Mouse (Mus musculus) CH12.LX (cell line): Measurements from ENCODE around the gene 6430531B16Rik. TPM values are rescaled to one million over a fixed set of nuclear protein-coding genes. Genes with fewer than 3 reads are reported as not detected.

Experiments used
- DNase-seq: peaks from one replicate; pipeline ENCODE4 v3.0.0-alpha.2; 2013; ENCODE audit errors: extremely low read depth
- H3K27ac ChIP-seq: 2 replicates; pipeline ENCODE4 v1.5.1; 2012; ENCODE audit warnings: low read depth, mild to moderate bottlenecking, control low read depth, moderate library complexity; ENCODE audit not compliant: insufficient read depth
- H3K27me3 ChIP-seq: replicated peaks from 2 replicates; pipeline ENCODE3; 2012; ENCODE audit warnings: inconsistent platforms
- H3K36me3 ChIP-seq, 2 experiments: replicated peaks in 1 of 2; 2 replicates each; pipeline versions ENCODE3 to v1.6.1; 2012; ENCODE audit warnings: inconsistent platforms in 1 of 2, low read length in 1 of 2, mild to moderate bottlenecking in 1 of 2, mixed read lengths in 1 of 2, moderate library complexity in 1 of 2; ENCODE audit not compliant: control insufficient read depth in 1 of 2, insufficient read depth in 1 of 2
- H3K4me1 ChIP-seq, 2 experiments: 2 replicates each; pipeline ENCODE4 v1.6.1; 2012; ENCODE audit warnings: inconsistent platforms in 1 of 2, moderate library complexity in 1 of 2; ENCODE audit not compliant: insufficient read depth in 2 of 2, control insufficient read depth in 1 of 2
- H3K4me2 ChIP-seq: 2 replicates; pipeline ENCODE4 v1.6.1; 2012; ENCODE audit warnings: low read depth, mild to moderate bottlenecking, control low read depth; ENCODE audit not compliant: poor library complexity, insufficient read depth, severe bottlenecking
- H3K4me3 ChIP-seq, 3 experiments: fragments of 150-350 bp in 1 of 3; sonication (generic) in 1 of 3; replicated peaks in 1 of 3; 2 replicates each; pipeline versions ENCODE3 to v1.5.1; 2011 to 2012; ENCODE audit warnings: low read depth in 2 of 3, low read length in 2 of 3, mild to moderate bottlenecking in 2 of 3, moderate library complexity in 2 of 3, control low read depth in 1 of 3, improper control_type of control experiment in 1 of 3, inconsistent platforms in 1 of 3, mixed read lengths in 1 of 3; ENCODE audit not compliant: poor library complexity in 1 of 3
- H3K79me2 ChIP-seq: replicated peaks from 2 replicates; pipeline ENCODE4 v1.6.1; 2012; ENCODE audit warnings: mild to moderate bottlenecking, moderate library complexity; ENCODE audit not compliant: control insufficient read depth, poor library complexity, insufficient read depth, severe bottlenecking; ENCODE audit errors: extremely low read depth
- H3K9ac ChIP-seq: 2 replicates; pipeline ENCODE4 v1.6.1; 2012; ENCODE audit warnings: low read depth, mild to moderate bottlenecking, control low read depth, moderate library complexity; ENCODE audit not compliant: insufficient read depth
- H3K9me3 ChIP-seq: replicated peaks from 2 replicates; pipeline ENCODE3; 2012; ENCODE audit warnings: low read length, inconsistent platforms, mixed read lengths
- BHLHE40 ChIP-seq: IDR thresholded peaks from 2 replicates; pipeline ENCODE4 v1.6.1; 2011; ENCODE audit warnings: mild to moderate bottlenecking, low read depth, low read length, improper control_type of control experiment
- CHD1 ChIP-seq: IDR thresholded peaks from 2 replicates; pipeline ENCODE4 v1.6.1; 2012; ENCODE audit warnings: low read depth, low read length, improper control_type of control experiment, inconsistent platforms
- CHD2 ChIP-seq: IDR thresholded peaks from 2 replicates; pipeline ENCODE4 v1.6.1; 2011; ENCODE audit warnings: low read length, improper control_type of control experiment
- CTCF ChIP-seq, 2 experiments: IDR thresholded peaks in 1 of 2; conservative IDR thresholded peaks in 1 of 2; 2 replicates each; pipeline ENCODE4 v1.5.1; 2011 to 2012; ENCODE audit warnings: low read depth in 2 of 2, low read length in 2 of 2, improper control_type of control experiment in 1 of 2, inconsistent platforms in 1 of 2, mild to moderate bottlenecking in 1 of 2, moderate library complexity in 1 of 2
- E2F4 ChIP-seq: IDR thresholded peaks from 2 replicates; pipeline ENCODE4 v1.6.1; 2011; ENCODE audit warnings: low read depth, low read length, improper control_type of control experiment; ENCODE audit not compliant: insufficient replicate concordance
- ELF1 ChIP-seq: IDR thresholded peaks from 2 replicates; pipeline ENCODE4 v1.6.1; 2014; ENCODE audit warnings: low read depth, mild to moderate bottlenecking, inconsistent platforms, low read length, improper control_type of control experiment
- EP300 ChIP-seq: IDR thresholded peaks from 2 replicates; pipeline ENCODE4 v1.6.1; 2011; ENCODE audit warnings: low read length, improper control_type of control experiment
- ETS1 ChIP-seq: conservative IDR thresholded peaks from 2 replicates; pipeline ENCODE4 v1.6.1; 2012; ENCODE audit warnings: low read depth, mild to moderate bottlenecking, inconsistent platforms, low read length, improper control_type of control experiment, moderate library complexity
- GABPA ChIP-seq: IDR thresholded peaks from 2 replicates; pipeline ENCODE4 v1.6.1; 2012; ENCODE audit warnings: low read depth, low read length, improper control_type of control experiment, inconsistent platforms; ENCODE audit not compliant: insufficient replicate concordance
- HCFC1 ChIP-seq: IDR thresholded peaks from 2 replicates; pipeline ENCODE4 v1.6.1; 2012; ENCODE audit warnings: low read depth, mild to moderate bottlenecking, inconsistent platforms, low read length, improper control_type of control experiment
- IRF4 ChIP-seq: IDR thresholded peaks from 2 replicates; pipeline ENCODE4 v1.6.1; 2014; ENCODE audit warnings: low read depth, mild to moderate bottlenecking, inconsistent platforms, low read length, improper control_type of control experiment
- JUN ChIP-seq: IDR thresholded peaks from 2 replicates; pipeline ENCODE4 v1.6.1; 2011; ENCODE audit warnings: low read depth, mild to moderate bottlenecking, low read length, improper control_type of control experiment, moderate library complexity; ENCODE audit not compliant: insufficient read depth
- JUND ChIP-seq: conservative IDR thresholded peaks from 2 replicates; pipeline ENCODE4 v1.6.1; 2011; ENCODE audit warnings: low read depth, low read length, improper control_type of control experiment
- KAT2A ChIP-seq: IDR thresholded peaks from 2 replicates; pipeline ENCODE4 v1.6.1; 2012; ENCODE audit warnings: low read length, improper control_type of control experiment, inconsistent platforms; ENCODE audit not compliant: insufficient replicate concordance
- MAFK ChIP-seq: IDR thresholded peaks from 2 replicates; pipeline ENCODE4 v1.6.1; 2011; ENCODE audit warnings: low read length, improper control_type of control experiment; ENCODE audit not compliant: insufficient replicate concordance
- MAX ChIP-seq: IDR thresholded peaks from 2 replicates; pipeline ENCODE4 v1.6.1; 2011; ENCODE audit warnings: low read length, improper control_type of control experiment
- MAZ ChIP-seq: IDR thresholded peaks from 2 replicates; pipeline ENCODE4 v1.6.1; 2012; ENCODE audit warnings: low read depth, mild to moderate bottlenecking, inconsistent platforms, low read length, improper control_type of control experiment, moderate library complexity
- MEF2A ChIP-seq: IDR thresholded peaks from 2 replicates; pipeline ENCODE4 v1.6.1; 2014; ENCODE audit warnings: low read depth, mild to moderate bottlenecking, inconsistent platforms, low read length, improper control_type of control experiment, borderline replicate concordance
- MXI1 ChIP-seq: IDR thresholded peaks from 2 replicates; pipeline ENCODE4 v1.6.1; 2011; ENCODE audit warnings: mild to moderate bottlenecking, low read depth, low read length, improper control_type of control experiment
- MYC ChIP-seq: IDR thresholded peaks from 2 replicates; pipeline ENCODE4 v1.6.1; 2011; ENCODE audit warnings: low read depth, mild to moderate bottlenecking, improper control_type of control experiment, low read length
- NELFE ChIP-seq: IDR thresholded peaks from 2 replicates; pipeline ENCODE4 v1.6.1; 2011; ENCODE audit warnings: low read depth, low read length, improper control_type of control experiment
- NRF1 ChIP-seq: IDR thresholded peaks from 2 replicates; pipeline ENCODE4 v1.6.1; 2014; ENCODE audit warnings: low read depth, mild to moderate bottlenecking, inconsistent platforms, low read length, improper control_type of control experiment, moderate library complexity
- PAX5 ChIP-seq: IDR thresholded peaks from 2 replicates; pipeline ENCODE4 v1.6.1; 2012; ENCODE audit warnings: low read length, inconsistent platforms, mixed read lengths
- POLR2A ChIP-seq: IDR thresholded peaks from 2 replicates; pipeline ENCODE4 v1.6.1; 2011; ENCODE audit warnings: low read depth, mild to moderate bottlenecking, improper control_type of control experiment, low read length
- POLR2AphosphoS2 ChIP-seq: IDR thresholded peaks from 2 replicates; pipeline ENCODE4 v1.6.1; 2011; ENCODE audit warnings: low read depth, low read length, improper control_type of control experiment
- RAD21 ChIP-seq: IDR thresholded peaks from 2 replicates; pipeline ENCODE4 v1.6.1; 2011; ENCODE audit warnings: low read depth, mild to moderate bottlenecking, low read length, improper control_type of control experiment, moderate library complexity
- RCOR1 ChIP-seq: conservative IDR thresholded peaks from 2 replicates; pipeline ENCODE4 v1.6.1; 2012; ENCODE audit warnings: low read depth, mild to moderate bottlenecking, inconsistent platforms, low read length, improper control_type of control experiment
- SIN3A ChIP-seq: IDR thresholded peaks from 2 replicates; pipeline ENCODE4 v1.6.1; 2012; ENCODE audit warnings: low read length, improper control_type of control experiment, inconsistent platforms
- SMC3 ChIP-seq: IDR thresholded peaks from 2 replicates; pipeline ENCODE4 v1.6.1; 2011; ENCODE audit warnings: low read depth, low read length, improper control_type of control experiment
- TBP ChIP-seq: conservative IDR thresholded peaks from 2 replicates; pipeline ENCODE4 v1.6.1; 2011; ENCODE audit warnings: low read depth, low read length, improper control_type of control experiment
- TCF12 ChIP-seq: IDR thresholded peaks from 2 replicates; pipeline ENCODE4 v1.6.1; 2014; ENCODE audit warnings: low read depth, mild to moderate bottlenecking, inconsistent platforms, low read length, improper control_type of control experiment
- UBTF ChIP-seq: IDR thresholded peaks from 2 replicates; pipeline ENCODE4 v1.6.1; 2012; ENCODE audit warnings: low read depth, mild to moderate bottlenecking, inconsistent platforms, low read length, improper control_type of control experiment, moderate library complexity
- USF1 ChIP-seq: IDR thresholded peaks from 2 replicates; pipeline ENCODE4 v1.6.1; 2014; ENCODE audit warnings: low read depth, mild to moderate bottlenecking, inconsistent platforms, low read length, improper control_type of control experiment
- USF2 ChIP-seq: conservative IDR thresholded peaks from 2 replicates; pipeline ENCODE4 v1.6.1; 2011; ENCODE audit warnings: low read depth, low read length, improper control_type of control experiment
- ZC3H11A ChIP-seq: IDR thresholded peaks from 2 replicates; pipeline ENCODE4 v1.6.1; 2012; ENCODE audit warnings: low read depth, mild to moderate bottlenecking, inconsistent platforms, low read length, improper control_type of control experiment
- ZKSCAN1 ChIP-seq: IDR thresholded peaks from 2 replicates; pipeline ENCODE4 v1.6.1; 2012; ENCODE audit warnings: low read depth, inconsistent platforms, low read length, improper control_type of control experiment, borderline replicate concordance
- ZMIZ1 ChIP-seq: IDR thresholded peaks from 2 replicates; pipeline ENCODE4 v1.6.1; 2012; ENCODE audit warnings: low read depth, mild to moderate bottlenecking, inconsistent platforms, low read length, improper control_type of control experiment
- ZNF384 ChIP-seq: IDR thresholded peaks from 2 replicates; pipeline ENCODE4 v1.6.1; 2012; ENCODE audit warnings: low read depth, low read length, improper control_type of control experiment, inconsistent platforms
- dilution Hi-C: fragments of 300-500 bp; cut with MboI; formaldehyde crosslinking; loops from 2 replicates; pipeline ENCODE4 v1.14.3; 2020; ENCODE audit warnings: low sequenced_read_pairs; ENCODE audit not compliant: extremely low pct_unique_long_range_greater_than_20kb, extremely low pct_ligation_motif_present
- in situ Hi-C: fragments of 300-500 bp; cut with MboI; formaldehyde crosslinking; loops from 3 replicates; pipeline ENCODE4 v1.14.3; 2019; ENCODE audit warnings: low sequenced_read_pairs, low pct_ligation_motif_present, low pct_unique_long_range_greater_than_20kb, mixed read lengths
- polyA plus RNA-seq: library from polyadenylated mRNA; unstranded; fragments of >175 nt; gene quantifications from 2 replicates; pipeline ENCODE4 v1.2.1, GENCODE M21; 2012; ENCODE audit warnings: low read depth; ENCODE audit not compliant: insufficient read length
- total RNA-seq, 2 experiments: library from RNA; depleted of rRNA; stranded (reverse); fragments of 300-350 nt in 1 of 2; fragments of >200 nt in 1 of 2; gene quantifications; 2 replicates each; pipeline ENCODE4 v1.2.3; 2012 to 2014

The 6430531B16Rik gene
- total and polyA plus RNA-seq, 3 experiments, result 0.13 to 0.21 TPM; not detected in 1

GRCm38 (mm10) chr7:139970216-139970919 is 8.2 kb downstream of the 6430531B16Rik start:
- peak; percentile 90 for DNase-seq
- H3K27me3 ChIP-seq, result no peaks in the 10 kb centered on the region

GRCm38 (mm10) chr7:139969348-139970130 is 9.0 kb downstream of the 6430531B16Rik start:
- DNase-seq, result peak; percentile 94
- TF ChIP-seq MAZ (peak; percentile 91), JUN (no peak), ZC3H11A (peak; percentile 38; the same call in 1 of the 2 replicates), HCFC1 (0 out of 2 replicates have a peak, but pooled peaks have one; percentile 11), POLR2AphosphoS2 (no peak), CHD1 (no peak), KAT2A (no peak), MAX (no peak), MEF2A (0 out of 2 replicates have a peak, but pooled peaks have one; percentile 42), USF1 (no peak), MYC (no peak), TBP (0 out of 2 replicates have a peak, but pooled peaks have one; percentile 17), CHD2 (peak; percentile 79)

More at GRCm38 (mm10) chr7:139970216-139970919, 8.2 kb downstream of the 6430531B16Rik start:
- Histone ChIP-seq H3K36me3 (no peaks in the 10 kb centered on the region), H3K79me2 (no peaks in the 10 kb centered on the region), H3K9me3 (no peaks in the 10 kb centered on the region), H3K27ac (peak overlapping the region; percentile 99), H3K4me1 (peaks cover 63 to 90% of the 10 kb centered on the region in 2 experiments), H3K4me2 (peak overlapping the region; percentile 76), H3K4me3 (peak overlapping the region in 1 of 3 experiments; percentile 45), H3K9ac (peak overlapping the region; percentile 69)
- TF ChIP-seq EP300 (peak; percentile 90), ETS1 (peak; percentile 89), IRF4 (peak; percentile 89; the same call in 1 of the 2 replicates), MAX (peak; percentile 90), NRF1 (0 out of 2 replicates have a peak, but pooled peaks have one; percentile 38), POLR2AphosphoS2 (peak; percentile 56; the same call in 1 of the 2 replicates), HCFC1 (no peak; the same call in 1 of the 2 replicates), CHD1 (peak; percentile 100), ZC3H11A (no peak), E2F4 (no peak), MAZ (peak; percentile 82), ELF1 (peak; percentile 90), SIN3A (peak; percentile 22; the same call in 1 of the 2 replicates), TCF12 (peak; percentile 97), MAFK (0 out of 2 replicates have a peak, but pooled peaks have one; percentile 57), USF2 (no peak), ZNF384 (peak; percentile 99), NELFE (peak; percentile 64; the same call in 1 of the 2 replicates), MYC (peak; percentile 93), POLR2A (peak; percentile 61), CTCF (conservative IDR thresholded peaks at IDR 0.05 in 1 of 2, IDR thresholded peaks at IDR 0.05 in 1 of 2; ENCODE audit: low read depth in 2 of 2, low read length in 2 of 2) (no peak), KAT2A (no peak), MEF2A (peak; percentile 89), USF1 (no peak), CHD2 (peak; percentile 72), RCOR1 (peak; percentile 29), JUND (no peak), RAD21 (no peak; the same call in none of the 2 replicates), UBTF (peak; percentile 58; the same call in 1 of the 2 replicates), JUN (no peak; the same call in 1 of the 2 replicates), TBP (peak; percentile 65), BHLHE40 (peak; percentile 90), ZKSCAN1 (no peak), ZMIZ1 (no peak; the same call in none of the 2 replicates), GABPA (no peak), PAX5 (no peak), MXI1 (peak; percentile 83), SMC3 (no peak; the same call in 1 of the 2 replicates)
- dilution Hi-C loops (no loop called here), in situ Hi-C loops (no loop called here)

More at GRCm38 (mm10) chr7:139969348-139970130, 9.0 kb downstream of the 6430531B16Rik start:
- H3K4me3 ChIP-seq, result no peak overlapping the region
- H3K4me1 ChIP-seq, result peaks cover 67 to 91% of the 10 kb centered on the region in 2 experiments
- in situ Hi-C loops (no loop called here), dilution Hi-C loops (no loop called here)
- no peaks in the 10 kb centered on the region for H3K9me3 ChIP-seq
- H3K9ac ChIP-seq, result peak overlapping the region; percentile 69
- no peaks in the 10 kb centered on the region for H3K79me2 ChIP-seq
- peak overlapping the region; percentile 99 for H3K27ac ChIP-seq
- H3K36me3 ChIP-seq, result no peaks in the 10 kb centered on the region
- H3K4me2 ChIP-seq, result peak overlapping the region; percentile 76
- no peaks in the 10 kb centered on the region for H3K27me3 ChIP-seq
